ENCODE assay signal across 8 mouse cellular contexts in the genomic region with DNA sequence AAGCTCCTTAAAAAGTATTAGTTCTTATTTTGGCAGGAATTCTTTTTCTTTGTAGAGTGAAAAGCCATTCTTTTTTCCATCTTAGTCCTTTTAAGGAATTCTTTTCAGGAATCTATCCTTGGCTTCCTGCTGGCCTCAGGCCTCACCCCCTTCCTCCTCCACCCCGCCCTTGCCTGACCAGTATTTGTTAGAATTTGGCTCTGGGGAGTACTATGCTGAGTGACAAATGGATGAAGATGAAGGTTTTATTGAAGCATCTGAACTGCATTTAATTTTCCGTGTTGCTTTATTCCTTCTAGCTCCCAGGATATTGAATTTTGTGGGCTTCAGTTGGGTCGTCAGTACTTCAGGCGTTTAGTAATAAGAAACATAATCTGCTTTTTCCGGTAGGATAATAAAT. TPM values are rescaled to one million over a fixed set of nuclear protein-coding genes. Genes with fewer than 3 reads are reported as not detected.
A peak's percentile ranks its signal among the peaks of the same experiment; 100 is the strongest.
DNase-seq lines count a peak whose midpoint lies in the region; ATAC-seq and TF ChIP-seq lines count a peak whose summit lies in the region.

No protein-coding gene starts in this region.

- H3K27me3 ChIP-seq in forebrain, embryonic 15.5 days = no peaks in the 10 kb centered on the region
- no peaks in the 10 kb centered on the region for H3K27me3 ChIP-seq in hindbrain, embryonic 13.5 days
- no peaks in the 10 kb centered on the region for H3K27me3 ChIP-seq in limb, embryonic 14.5 days (ENCODE audit: control insufficient read depth, insufficient read depth, low read length)
- H3K27me3 ChIP-seq in midbrain, embryonic 15.5 days (replicated peaks) = no peaks in the 10 kb centered on the region

- peak; percentile 48 to 52 for DNase-seq in cerebellum, adult 18-20 months
- peak; percentile 48 to 66 for DNase-seq in adrenal gland, postnatal 36 days
- DNase-seq in limb, embryonic 14.5 days (ENCODE audit: low spot score) = no peak

- peak overlapping the region; percentile 83 for H3K9ac ChIP-seq in forebrain, embryonic 15.5 days (replicated peaks)
- peak overlapping the region; percentile 74 for H3K9ac ChIP-seq in hindbrain, embryonic 13.5 days
- peak overlapping the region; percentile 70 for H3K9ac ChIP-seq in limb, embryonic 14.5 days (ENCODE audit: low read depth, low read length, severe bottlenecking)
- peak overlapping the region; percentile 59 for H3K9ac ChIP-seq in midbrain, embryonic 15.5 days

- no peaks in the 10 kb centered on the region for H3K36me3 ChIP-seq in forebrain, embryonic 15.5 days
- no peaks in the 10 kb centered on the region for H3K36me3 ChIP-seq in hindbrain, embryonic 13.5 days
- H3K36me3 ChIP-seq in limb, embryonic 14.5 days (ENCODE audit: control insufficient read depth, insufficient read depth, low read length) = no peaks in the 10 kb centered on the region
- no peaks in the 10 kb centered on the region for H3K36me3 ChIP-seq in midbrain, embryonic 15.5 days (replicated peaks)

- H3K27ac ChIP-seq in forebrain, embryonic 15.5 days (replicated peaks) = peak overlapping the region; percentile 98
- peak overlapping the region; percentile 97 for H3K27ac ChIP-seq in hindbrain, embryonic 13.5 days
- H3K27ac ChIP-seq in limb, embryonic 14.5 days (replicated peaks; ENCODE audit: low read depth, low read length) = peak overlapping the region; percentile 95
- peak overlapping the region; percentile 97 for H3K27ac ChIP-seq in midbrain, embryonic 15.5 days

- no peak for TF ChIP-seq POLR2A in limb, embryonic 14.5 days (IDR thresholded peaks at IDR 0.05; ENCODE audit: borderline replicate concordance, extremely low read depth, insufficient read depth, insufficient read length)

- H3K4me1 ChIP-seq in forebrain, embryonic 15.5 days = peaks cover 13% of the 10 kb centered on the region
- H3K4me1 ChIP-seq in hindbrain, embryonic 13.5 days (replicated peaks) = peaks cover 5% of the 10 kb centered on the region
- 0 out of 2 replicates have a peak, but pooled peaks cover 2% of the 10 kb centered on the region for H3K4me1 ChIP-seq in limb, embryonic 14.5 days (ENCODE audit: control insufficient read depth, insufficient read depth, low read length)
- H3K4me1 ChIP-seq in midbrain, embryonic 15.5 days = peaks cover 7% of the 10 kb centered on the region

- no peak for ATAC-seq in cerebellum, adult (ENCODE audit: insufficient number of reproducible peaks, low FRiP score, low TSS enrichment)
- ATAC-seq in forebrain, embryonic 15.5 days (replicated peaks) = no peak
- ATAC-seq in hindbrain, embryonic 13.5 days (ENCODE audit: low FRiP score) = no peak
- no peak for ATAC-seq in limb, embryonic 14.5 days (ENCODE audit: low FRiP score, low read depth)
- no peak for ATAC-seq in midbrain, embryonic 15.5 days (replicated peaks)
- no peak for ATAC-seq in inflammation-experienced regulatory T-cells, adult 6 months

- under 1% methylated on average over 5 of the region's 5 CpGs for WGBS in forebrain, embryonic 15.5 days
- 0% methylated on average over 5 of the region's 5 CpGs for WGBS in hindbrain, embryonic 13.5 days
- WGBS in limb, embryonic 14.5 days = 0% methylated on average over 5 of the region's 5 CpGs
- WGBS in midbrain, embryonic 15.5 days = 2% methylated on average over 5 of the region's 5 CpGs

- no peaks in the 10 kb centered on the region for H3K9me3 ChIP-seq in forebrain, embryonic 15.5 days
- H3K9me3 ChIP-seq in hindbrain, embryonic 13.5 days = no peaks in the 10 kb centered on the region
- no peaks in the 10 kb centered on the region for H3K9me3 ChIP-seq in limb, embryonic 14.5 days (ENCODE audit: control insufficient read depth, low read length)
- H3K9me3 ChIP-seq in midbrain, embryonic 15.5 days = no peaks in the 10 kb centered on the region

- peak overlapping the region; percentile 96 for H3K4me3 ChIP-seq in forebrain, embryonic 15.5 days
- H3K4me3 ChIP-seq in hindbrain, embryonic 13.5 days = peak overlapping the region; percentile 45
- H3K4me3 ChIP-seq in limb, embryonic 14.5 days (replicated peaks; ENCODE audit: low read length) = peak overlapping the region; percentile 53
- H3K4me3 ChIP-seq in midbrain, embryonic 15.5 days = peak overlapping the region; percentile 52

- H3K4me2 ChIP-seq in forebrain, embryonic 15.5 days (replicated peaks) = peak overlapping the region; percentile 47
- H3K4me2 ChIP-seq in hindbrain, embryonic 13.5 days = peak overlapping the region; percentile 57
- peak overlapping the region; percentile 54 for H3K4me2 ChIP-seq in limb, embryonic 14.5 days (replicated peaks; ENCODE audit: low read depth, low read length, severe bottlenecking)
- peak overlapping the region; percentile 51 for H3K4me2 ChIP-seq in midbrain, embryonic 15.5 days

RNA-seq across cellular contexts. Expression of gene Zbtb20, which starts 1.2 kb away (rescaled TPM):
- 100 to 1,000 TPM; 139 to 141 TPM for total RNA-seq in adrenal gland, postnatal 36 days (2021)
- polyA plus RNA-seq in forebrain, embryonic 15.5 days (2015; fragmentation: Nextera tagmentation; extraction: Ambion mirVana) = 143 and 149 TPM in 2 replicates
- polyA plus RNA-seq in hindbrain, embryonic 13.5 days (2015; fragmentation: Nextera tagmentation; extraction: Ambion mirVana) = 61.5 and 65.7 TPM in 2 replicates
- 2.5 and 3.6 TPM in 2 replicates for polyA plus RNA-seq in limb, embryonic 14.5 days (2012; rRNA removed)
- polyA plus RNA-seq in limb, embryonic 14.5 days (2014; fragmentation: Nextera tagmentation; extraction: Ambion mirVana) = 17.6 and 20.2 TPM in 2 replicates
- polyA plus RNA-seq in midbrain, embryonic 15.5 days (2015; fragmentation: Nextera tagmentation; extraction: Ambion mirVana) = 76.5 and 83.1 TPM in 2 replicates
- polyA plus RNA-seq in inflammation-experienced regulatory T-cells, adult 6 months (2017; shearing (Covaris generic)) = 10 to 100 TPM; 32.1 to 97.7 (median 96.1) TPM

Comparison
In these comparisons a context has a peak if more than half of its experiments do, and no peak if none do; other contexts are left out.
1. H3K4me3 ChIP-seq: peak in every context shown above with its lines; median percentile 96 in forebrain, embryonic 15.5 days; 53 in limb, embryonic 14.5 days; 52 in midbrain, embryonic 15.5 days; 45 in hindbrain, embryonic 13.5 days.